Mouse (Mus musculus): Measurements from ENCODE around the gene Il22ra1.

DNA sequence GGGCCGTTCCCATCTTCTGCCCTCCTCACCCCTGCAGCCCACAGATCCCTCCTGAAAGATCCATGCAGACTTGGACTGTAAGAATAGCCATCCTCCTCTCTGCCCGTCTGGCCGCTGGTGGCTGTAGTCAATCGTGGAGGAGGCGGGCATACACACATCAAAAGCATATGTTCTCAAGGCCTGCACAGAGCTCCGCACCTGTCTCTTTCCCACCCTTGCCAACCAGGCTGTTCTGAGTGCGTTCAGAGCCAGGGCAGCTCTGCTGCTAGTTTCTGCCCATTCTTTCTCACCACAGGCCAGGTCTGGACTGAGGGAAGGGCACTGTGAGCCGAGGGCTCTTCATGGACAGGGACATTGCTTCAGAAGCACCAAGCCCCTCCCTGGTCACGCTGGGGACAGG, 2.2 kb downstream of the Il22ra1 start:
- TF ChIP-seq CTCF (IDR thresholded peaks at IDR 0.05; ENCODE audit: low read depth) = no peak
- TF ChIP-seq EP300 (IDR thresholded peaks at IDR 0.05; ENCODE audit: low read depth) = no peak
